Mouse (Mus musculus): ENCODE data around the gene Vapa.

Gene Vapa

DNA sequence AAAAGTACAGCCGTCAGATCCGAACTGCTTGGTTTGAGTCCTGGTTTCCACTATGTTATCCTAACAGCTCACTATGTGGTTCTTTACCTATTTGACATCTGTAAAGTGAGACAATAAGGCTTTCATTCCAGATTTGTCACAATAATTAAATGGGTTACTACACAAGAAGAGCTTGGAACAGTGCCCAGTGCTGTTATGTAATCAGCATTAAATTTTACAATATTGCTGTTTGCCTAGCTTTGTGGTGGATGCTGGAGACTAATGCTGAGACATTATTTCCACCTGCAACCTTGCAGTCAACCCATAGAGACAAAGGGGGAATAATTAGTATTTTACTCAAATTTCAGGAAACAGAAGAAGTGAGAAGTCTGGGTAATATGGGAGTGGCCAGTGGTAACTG, 5.1 kb upstream of the Vapa start:
- DNase-seq: no peak

DNA sequence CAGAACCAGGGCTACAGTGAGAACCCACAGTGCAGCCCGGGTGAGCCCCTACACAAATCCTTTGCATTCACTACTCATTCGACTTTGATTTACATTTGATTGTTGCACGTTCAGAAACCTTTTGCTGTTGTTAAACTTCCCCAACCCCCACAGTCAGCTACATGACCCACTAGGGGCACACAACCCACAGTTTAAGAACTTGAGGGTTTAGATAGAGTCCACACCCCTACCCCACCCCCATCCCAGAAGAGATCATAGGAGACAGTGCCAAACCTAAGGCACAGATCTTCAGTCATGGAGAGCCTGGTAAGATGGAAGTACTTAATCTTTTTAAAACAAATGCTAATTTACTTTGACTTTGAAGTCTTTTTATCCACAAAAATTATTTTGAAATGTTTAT, 2.3 kb upstream of the Vapa start:
- DNase-seq: no peak

DNA sequence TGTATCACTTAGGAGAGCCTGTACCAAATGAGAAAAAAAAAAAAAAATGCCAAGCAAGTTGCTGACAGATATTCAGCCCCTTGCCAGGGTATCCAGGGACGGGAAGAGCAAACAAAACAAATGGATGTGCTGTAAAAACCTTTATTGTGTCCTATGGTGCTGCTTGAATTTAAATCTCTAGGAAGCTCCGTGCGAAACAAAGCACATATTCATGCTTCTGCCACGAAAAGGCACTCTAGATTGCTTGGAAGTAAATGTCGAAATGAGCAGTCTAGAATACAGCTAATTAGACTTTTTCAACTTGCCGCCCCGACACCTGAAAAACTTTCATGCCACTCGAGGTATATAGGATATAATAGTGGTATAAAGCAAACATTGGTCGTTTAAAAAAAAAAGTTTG, 1.1 kb upstream of the Vapa start:
- peak; percentile 22 for DNase-seq

- no peak for DNase-seq
These were observed 253 bp downstream of the Vapa start for GRCm38 (mm10) chr17:65613142-65613462.

GRCm38 (mm10) chr17:65612391-65613141, 789 bp downstream of the Vapa start:
- DNase-seq: peak; percentile 48

DNA sequence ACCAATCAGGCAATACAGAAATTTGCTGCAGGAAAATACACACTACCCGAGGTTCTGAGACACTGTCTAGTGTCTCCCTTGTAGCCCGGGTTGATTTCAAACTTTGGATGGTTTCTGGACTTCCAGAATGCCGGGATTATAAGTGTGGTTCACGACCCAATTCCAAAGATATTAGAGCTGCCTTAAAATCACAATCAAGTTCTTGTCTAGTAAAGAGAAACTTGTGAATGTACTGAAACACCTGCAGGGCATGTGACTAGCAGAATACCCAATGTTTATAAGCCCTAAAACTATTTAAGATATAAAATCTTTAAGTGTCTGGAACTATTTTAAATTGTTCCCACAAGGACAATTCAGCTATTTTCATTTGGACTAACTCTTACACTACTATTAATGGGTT, 1.6 kb downstream of the Vapa start:
- no peak for DNase-seq

GRCm38 (mm10) chr17:65608743-65609142, 4.6 kb downstream of the Vapa start:
- no peak for DNase-seq

DNA sequence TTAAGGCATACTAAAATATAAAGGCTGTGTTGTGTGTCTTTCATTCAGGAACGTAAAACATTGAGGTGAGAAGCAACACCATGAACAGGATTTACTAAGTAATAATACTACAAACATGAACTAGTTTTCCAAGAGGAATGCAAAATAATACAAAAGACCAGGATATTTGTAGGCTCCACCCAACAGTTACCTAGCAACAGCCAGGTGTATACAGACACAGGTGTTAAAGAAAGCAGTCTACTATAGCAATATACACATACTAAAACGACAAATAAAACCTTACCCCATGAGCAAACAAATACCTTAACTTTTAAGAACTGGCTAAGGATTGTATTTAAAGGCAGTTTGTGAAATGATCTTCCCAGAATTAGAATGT, 5.1 kb downstream of the Vapa start:
- no peak for DNase-seq

- no peak for DNase-seq
These were observed 5.6 kb downstream of the Vapa start for GRCm38 (mm10) chr17:65607574-65608311.

GRCm38 (mm10) chr17:65606014-65606413, 7.3 kb downstream of the Vapa start:
- DNase-seq: no peak

GRCm38 (mm10) chr17:65604892-65605291, 8.5 kb downstream of the Vapa start:
- no peak for DNase-seq

DNA sequence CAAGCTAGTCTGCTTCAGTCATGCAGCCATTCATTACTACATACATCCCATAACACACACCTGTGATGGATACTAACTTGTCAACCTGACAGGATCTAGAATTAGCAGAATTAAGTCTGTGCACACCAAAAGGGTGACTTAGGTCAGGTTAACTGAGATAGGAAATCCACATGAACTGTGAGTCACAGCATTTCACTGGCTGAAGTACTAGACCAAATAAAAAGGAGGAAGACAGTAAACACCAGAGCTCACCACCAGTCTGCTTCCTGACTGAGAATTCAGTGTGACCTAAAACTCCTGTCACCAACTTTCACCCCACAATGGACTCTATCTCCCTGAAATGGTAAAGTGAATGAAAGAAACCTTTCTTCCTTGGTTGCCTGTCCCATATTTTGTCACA, 9.0 kb downstream of the Vapa start:
- no peak for DNase-seq

GRCm38 (mm10) chr17:65597857-65598486, 15.4 kb downstream of the Vapa start:
- DNase-seq: no peak

GRCm38 (mm10) chr17:65594687-65595086, 18.7 kb downstream of the Vapa start:
- DNase-seq: no peak

DNA sequence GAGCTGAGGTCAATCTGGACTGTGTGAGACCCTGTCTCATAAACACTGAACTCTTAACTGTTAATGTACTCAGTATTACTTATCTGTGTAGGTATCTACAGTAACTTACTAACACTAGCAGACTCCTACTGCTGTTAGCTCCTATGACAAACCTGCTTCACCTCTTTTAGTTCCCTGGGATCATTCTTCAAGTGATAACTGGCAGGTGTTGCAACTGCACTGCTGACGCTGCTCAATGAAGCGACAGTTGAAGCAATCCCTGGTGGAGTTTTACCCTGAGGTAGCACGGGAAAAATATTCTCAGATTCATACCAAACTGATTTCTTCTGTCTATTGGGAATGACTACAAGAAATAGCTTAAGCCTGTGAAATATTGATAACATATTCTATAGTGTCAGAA, 26.5 kb downstream of the Vapa start:
- DNase-seq: no peak

DNA sequence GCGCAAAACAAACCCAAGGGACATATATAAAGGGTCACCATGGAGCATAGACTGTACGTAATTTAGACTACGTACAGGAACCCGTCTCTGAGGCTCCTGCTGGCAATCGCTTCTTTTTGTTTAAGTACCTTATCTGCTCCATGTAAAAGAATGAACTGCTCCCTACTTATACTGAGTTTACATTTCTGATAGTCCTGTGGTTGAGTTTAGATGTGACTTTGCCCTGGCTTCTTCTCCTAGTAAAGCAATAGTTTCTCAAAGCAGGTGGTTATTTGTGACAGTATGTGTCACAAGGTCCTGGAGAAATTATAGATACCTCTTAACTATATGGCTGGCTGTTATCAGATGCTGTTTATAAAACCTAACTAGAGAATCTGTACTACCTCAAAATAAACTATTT, 31.9 kb downstream of the Vapa start:
- no peak for DNase-seq

DNA sequence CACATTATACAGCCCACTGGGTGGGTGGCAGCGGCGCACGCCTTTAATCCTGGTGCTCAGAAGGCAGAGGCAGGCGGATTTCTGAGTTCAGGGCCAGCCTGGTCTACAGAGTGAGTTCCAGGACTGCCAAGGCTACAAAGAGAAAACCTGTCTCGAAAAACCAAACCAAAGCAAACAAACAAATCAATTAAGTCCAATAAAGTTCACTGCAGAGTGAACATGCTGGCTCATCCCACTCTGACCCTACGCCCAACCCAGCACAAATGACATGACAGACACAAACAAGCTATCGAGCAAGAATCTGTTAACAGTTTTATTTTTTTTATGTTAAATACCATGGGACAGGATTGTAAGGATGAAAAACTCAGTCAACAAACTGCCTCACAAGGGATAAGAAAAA, 33.6 kb downstream of the Vapa start:
- no peak for DNase-seq

DNA sequence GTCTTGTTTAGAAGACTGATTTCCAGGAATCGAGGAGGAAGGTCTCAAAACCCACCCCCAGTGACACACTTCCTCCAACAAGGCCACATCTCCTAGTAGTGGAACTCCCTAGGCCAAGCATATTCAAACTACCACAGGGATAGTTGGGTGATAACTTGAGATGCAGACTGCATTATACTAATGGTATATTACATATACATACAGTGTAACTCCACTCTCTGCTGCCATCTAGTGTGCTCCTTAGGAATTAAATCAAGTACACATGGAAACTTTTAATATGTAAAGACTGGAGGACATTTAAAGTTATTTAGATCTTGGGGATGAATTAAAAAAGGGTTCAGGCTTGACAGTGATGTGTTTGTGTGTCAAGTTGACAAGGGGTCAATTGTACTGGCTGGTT, 38.0 kb downstream of the Vapa start:
- no peak for DNase-seq

GRCm38 (mm10) chr17:65574850-65575249, 38.5 kb downstream of the Vapa start:
- no peak for DNase-seq

DNA sequence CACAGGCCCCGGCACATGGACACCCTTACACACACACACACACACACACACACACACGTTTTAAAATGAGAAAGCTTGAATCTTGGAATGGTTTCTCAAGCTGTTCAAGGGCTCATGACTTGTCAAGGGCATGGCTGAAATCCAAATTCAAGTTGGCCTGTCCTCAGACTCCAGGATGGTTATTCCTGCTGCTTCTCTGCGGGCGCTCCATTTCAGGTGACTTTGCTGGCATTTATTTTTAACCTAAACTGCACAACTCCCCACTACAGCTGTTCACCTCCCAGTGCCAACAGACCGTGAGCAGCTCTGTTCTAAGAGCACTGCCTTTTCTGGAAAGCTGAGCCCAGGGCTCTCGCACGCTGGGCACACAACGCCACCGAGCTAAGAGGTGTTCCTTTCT, 41.5 kb downstream of the Vapa start:
- DNase-seq: no peak

DNA sequence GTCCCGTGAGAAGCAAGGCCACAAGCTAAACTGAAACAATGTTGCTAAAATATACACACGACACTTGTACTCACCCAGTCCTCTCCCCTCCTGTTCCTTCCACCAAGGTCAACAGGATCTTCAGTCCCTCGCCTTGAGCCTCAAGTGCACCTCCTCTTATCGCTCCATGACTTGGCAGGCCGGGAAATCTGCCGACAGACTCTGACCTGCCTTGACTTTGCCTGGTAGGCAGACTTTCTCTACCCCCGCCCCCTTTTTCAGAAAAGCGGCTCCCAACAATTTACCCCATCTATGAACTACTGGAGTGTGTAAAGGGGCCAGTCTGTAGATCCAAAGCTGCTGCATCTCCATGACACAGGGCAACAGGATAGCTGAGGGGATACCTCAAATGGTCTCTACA, 41.9 kb downstream of the Vapa start:
- no peak for DNase-seq

GRCm38 (mm10) chr17:65564189-65564588, 49.2 kb downstream of the Vapa start:
- DNase-seq: no peak

DNA sequence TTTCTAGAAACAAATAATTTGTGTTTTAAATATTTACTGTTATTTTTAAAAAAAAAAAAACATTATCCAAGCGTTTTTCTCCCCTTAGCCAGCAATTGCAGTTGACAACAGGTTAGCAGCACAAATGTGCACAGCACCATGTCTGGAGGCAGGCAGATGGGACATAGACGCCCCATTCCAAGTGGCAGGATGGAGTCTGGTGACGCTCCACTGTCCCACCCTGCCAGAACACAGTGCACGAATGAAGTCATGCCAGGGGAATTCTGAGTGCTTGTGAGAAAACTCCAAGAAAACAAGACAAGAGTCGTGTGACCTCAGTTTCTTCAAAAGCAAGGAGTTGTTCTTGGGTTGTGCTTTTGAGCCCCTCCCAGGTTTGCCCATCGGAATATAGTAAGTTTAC, 50.0 kb downstream of the Vapa start:
- DNase-seq: no peak

- DNase-seq: peak; percentile 56
These were observed 50.6 kb downstream of the Vapa start for GRCm38 (mm10) chr17:65562761-65563160.

Data from cerebellum, adult 8-10 months (tissue).